Mouse (Mus musculus): ENCODE measurements around the gene Obsl1. TPM values are rescaled to one million over a fixed set of nuclear protein-coding genes. Genes with fewer than 3 reads are reported as not detected.

Gene Obsl1
- polyA plus RNA-seq, 1 experiment from 2014 or later: 17.1 TPM

DNA sequence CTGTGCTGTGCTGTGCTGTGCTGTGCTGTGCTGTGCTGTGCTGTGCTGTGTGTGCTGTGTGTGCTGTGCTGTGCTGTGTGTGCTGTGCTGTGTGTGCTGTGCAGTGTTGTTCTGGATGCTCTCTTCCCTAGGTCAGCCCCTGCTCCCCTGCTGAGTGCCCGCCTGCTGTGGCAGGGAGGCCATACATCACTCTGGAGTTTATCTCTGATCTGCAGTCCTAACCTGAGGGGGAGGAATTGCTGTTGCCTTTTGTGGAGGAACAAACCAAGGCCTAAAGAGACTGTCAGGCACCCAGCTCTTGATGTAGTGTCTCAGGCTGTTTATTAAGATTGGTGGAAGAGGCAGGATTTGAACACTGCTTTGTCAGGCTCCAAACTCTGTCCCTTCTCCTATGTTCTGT is 43.6 kb downstream of the Obsl1 start:
- WGBS: 47% methylated on average over 1 of the region's 1 CpGs
- H3K4me3 ChIP-seq (ENCODE audit: low read depth, low read length): no peak overlapping the region

GRCm38 (mm10) chr1:75460297-75460696 is 46.0 kb downstream of the Obsl1 start:
- no peak for TF ChIP-seq CTCF (IDR thresholded peaks at IDR 0.05; ENCODE audit: low read depth)
- no peak overlapping the region for H3K9ac ChIP-seq (ENCODE audit: low read depth, low read length)
- no peak overlapping the region for H3K4me2 ChIP-seq (replicated peaks; ENCODE audit: low read depth)
- no peaks in the 10 kb centered on the region for H3K36me3 ChIP-seq (ENCODE audit: control insufficient read depth, insufficient read depth)
- no peak for ATAC-seq
- WGBS: 60% methylated on average over 7 of the region's 7 CpGs
- no peaks in the 10 kb centered on the region for H3K9me3 ChIP-seq (ENCODE audit: control insufficient read depth)
- peaks cover 25% of the 10 kb centered on the region; the same call in 1 of the 2 replicates for H3K27me3 ChIP-seq (replicated peaks; ENCODE audit: control insufficient read depth, insufficient read depth, low read length)
- no peaks in the 10 kb centered on the region for H3K4me1 ChIP-seq (replicated peaks; ENCODE audit: control insufficient read depth, insufficient read depth, low read length)
- no peak overlapping the region for H3K27ac ChIP-seq (ENCODE audit: low read depth, low read length)
- no peak overlapping the region for H3K4me3 ChIP-seq (ENCODE audit: low read depth, low read length)

More for the DNA sequence above, 43.6 kb downstream of the Obsl1 start:
- ATAC-seq: no peak
- no peak overlapping the region for H3K9ac ChIP-seq (ENCODE audit: low read depth, low read length)
- H3K36me3 ChIP-seq (ENCODE audit: control insufficient read depth, insufficient read depth): no peaks in the 10 kb centered on the region
- no peak overlapping the region for H3K27ac ChIP-seq (ENCODE audit: low read depth, low read length)
- no peak for TF ChIP-seq CTCF (IDR thresholded peaks at IDR 0.05; ENCODE audit: low read depth)
- no peaks in the 10 kb centered on the region for H3K9me3 ChIP-seq (ENCODE audit: control insufficient read depth)
- H3K4me1 ChIP-seq (replicated peaks; ENCODE audit: control insufficient read depth, insufficient read depth, low read length): no peaks in the 10 kb centered on the region
- H3K27me3 ChIP-seq (replicated peaks; ENCODE audit: control insufficient read depth, insufficient read depth, low read length): peaks cover 6% of the 10 kb centered on the region; the same call in 1 of the 2 replicates
- no peak overlapping the region for H3K4me2 ChIP-seq (replicated peaks; ENCODE audit: low read depth)

DNA sequence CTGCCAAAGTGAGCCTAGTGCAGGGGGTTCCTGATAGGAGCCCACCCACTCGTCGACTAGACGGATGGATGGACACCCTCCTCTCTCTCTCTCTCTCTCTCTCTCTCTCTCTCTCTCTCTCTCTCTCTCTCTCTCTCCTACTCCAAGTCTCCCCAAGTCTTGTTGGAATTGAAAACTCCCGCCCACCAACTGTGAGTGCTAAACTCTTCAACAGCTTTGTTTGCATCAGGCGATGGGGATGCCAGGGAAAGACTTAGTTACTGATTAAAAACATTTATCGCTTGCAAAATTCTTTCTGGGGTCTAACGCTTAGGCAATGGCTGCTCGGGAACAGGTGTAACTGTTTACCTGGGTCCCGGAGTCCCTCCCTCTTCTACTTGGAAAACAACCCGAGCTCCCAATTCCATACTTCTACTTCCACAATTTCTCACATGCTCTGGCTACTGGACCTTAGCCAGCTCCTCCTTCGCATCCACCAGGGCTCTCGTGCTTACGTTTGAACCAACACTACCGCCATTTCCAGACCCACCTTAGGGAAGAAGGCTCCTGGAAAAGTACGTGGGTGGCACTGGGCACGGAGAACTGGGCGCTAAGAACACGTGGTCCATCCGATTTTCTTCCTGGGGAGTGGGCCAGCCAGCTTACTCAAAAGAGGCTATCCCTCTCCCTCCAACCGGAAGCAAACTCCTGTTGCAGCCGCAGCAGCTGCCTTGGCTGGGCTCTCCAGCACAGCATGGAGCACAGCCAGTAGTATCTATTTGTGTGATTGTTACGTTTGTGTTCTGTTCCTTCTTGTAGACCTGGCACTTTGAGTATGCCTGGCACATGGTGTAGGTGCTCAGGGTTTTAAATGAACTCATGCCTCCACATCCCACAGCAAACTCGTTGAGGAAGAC is 47.2 kb downstream of the Obsl1 start:
- no peak overlapping the region for H3K9ac ChIP-seq (ENCODE audit: low read depth, low read length)
- WGBS: 10% methylated on average over 23 of the region's 23 CpGs
- no peak for TF ChIP-seq CTCF (IDR thresholded peaks at IDR 0.05; ENCODE audit: low read depth)

DNA sequence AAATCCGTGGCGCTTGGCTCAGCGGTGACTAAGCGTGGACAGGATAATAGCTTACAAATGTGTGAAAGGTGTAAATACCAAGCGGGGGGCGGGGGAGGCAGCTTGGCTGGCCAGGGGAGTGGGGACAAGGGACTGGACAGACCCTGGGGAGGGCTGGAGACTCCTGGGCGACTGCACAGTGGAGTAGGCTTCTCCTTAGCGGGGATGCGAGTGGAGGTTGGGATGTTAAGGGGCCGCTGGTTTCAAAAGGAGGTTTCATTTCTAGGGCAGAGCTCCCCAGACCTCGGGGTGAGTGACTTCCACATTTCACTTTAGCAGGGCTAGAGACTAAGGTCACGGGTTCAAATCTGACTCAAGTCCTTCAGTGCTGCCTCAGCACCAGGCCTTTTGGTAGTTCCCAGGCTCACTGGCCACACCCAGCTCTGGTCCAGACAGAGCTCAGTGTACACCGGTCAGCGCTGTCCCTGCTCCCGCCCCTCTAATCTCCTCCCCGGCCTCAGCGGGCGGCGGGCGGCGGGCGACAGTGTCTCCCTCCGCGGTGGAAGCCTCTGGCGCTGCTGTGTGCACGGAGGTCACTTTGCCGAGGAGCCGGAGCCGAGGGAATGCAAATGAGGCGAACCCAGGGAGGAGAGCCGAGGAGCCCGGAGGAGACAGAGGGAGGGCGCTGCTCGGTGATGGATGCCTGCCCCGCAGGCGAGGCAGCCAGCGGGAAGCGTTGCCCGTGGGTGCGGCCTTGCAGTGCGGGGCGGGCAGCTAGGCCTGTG is 48.0 kb downstream of the Obsl1 start:
- Histone ChIP-seq H3K9me3 (ENCODE audit: control insufficient read depth) (no peaks in the 10 kb centered on the region), H3K36me3 (ENCODE audit: control insufficient read depth, insufficient read depth) (no peaks in the 10 kb centered on the region), H3K27me3 (replicated peaks; ENCODE audit: control insufficient read depth, insufficient read depth, low read length) (peaks cover 35% of the 10 kb centered on the region; the same call in 1 of the 2 replicates), H3K4me1 (replicated peaks; ENCODE audit: control insufficient read depth, insufficient read depth, low read length) (no peaks in the 10 kb centered on the region), H3K4me3 (ENCODE audit: low read depth, low read length) (peak overlapping the region; percentile 34), H3K27ac (ENCODE audit: low read depth, low read length) (no peak overlapping the region), H3K9ac (ENCODE audit: low read depth, low read length) (no peak overlapping the region), H3K4me2 (replicated peaks; ENCODE audit: low read depth) (peak overlapping the region; percentile 60)
- ATAC-seq: no peak; the same call in 1 of the 2 replicates
- WGBS: 4% methylated on average over 42 of the region's 42 CpGs
- TF ChIP-seq CTCF (IDR thresholded peaks at IDR 0.05; ENCODE audit: low read depth): peak; percentile 29; the same call in 1 of the 2 replicates

More for the DNA sequence above, 47.2 kb downstream of the Obsl1 start:
- no peaks in the 10 kb centered on the region for H3K9me3 ChIP-seq (ENCODE audit: control insufficient read depth)
- H3K27me3 ChIP-seq (replicated peaks; ENCODE audit: control insufficient read depth, insufficient read depth, low read length): peaks cover 32% of the 10 kb centered on the region; the same call in 1 of the 2 replicates
- H3K4me1 ChIP-seq (replicated peaks; ENCODE audit: control insufficient read depth, insufficient read depth, low read length): no peaks in the 10 kb centered on the region
- H3K4me2 ChIP-seq (replicated peaks; ENCODE audit: low read depth): peak overlapping the region; percentile 60
- H3K4me3 ChIP-seq (ENCODE audit: low read depth, low read length): peak overlapping the region; percentile 34
- no peaks in the 10 kb centered on the region for H3K36me3 ChIP-seq (ENCODE audit: control insufficient read depth, insufficient read depth)
- no peak overlapping the region for H3K27ac ChIP-seq (ENCODE audit: low read depth, low read length)
- ATAC-seq: no peak; the same call in 1 of the 2 replicates

DNA sequence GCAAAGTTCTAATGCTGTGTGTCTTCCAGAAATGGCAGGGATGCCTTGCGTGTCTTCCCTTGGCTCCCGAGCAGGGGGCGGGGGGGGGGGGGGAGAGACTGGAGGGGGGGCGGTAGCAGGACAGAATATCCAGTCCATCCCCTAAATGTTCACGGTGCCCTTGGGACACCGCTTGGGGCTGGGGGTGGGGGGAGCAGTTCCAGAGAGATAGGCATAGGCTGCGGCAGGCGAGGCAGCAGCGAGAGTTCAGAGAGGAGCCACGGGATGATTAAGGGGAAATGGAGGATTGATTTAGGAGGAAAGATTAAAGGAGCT is 48.6 kb downstream of the Obsl1 start:
- peaks cover 36% of the 10 kb centered on the region; the same call in 1 of the 2 replicates for H3K27me3 ChIP-seq (replicated peaks; ENCODE audit: control insufficient read depth, insufficient read depth, low read length)
- TF ChIP-seq CTCF (IDR thresholded peaks at IDR 0.05; ENCODE audit: low read depth): no peak
- H3K9me3 ChIP-seq (ENCODE audit: control insufficient read depth): no peaks in the 10 kb centered on the region
- no peak overlapping the region for H3K27ac ChIP-seq (ENCODE audit: low read depth, low read length)
- no peaks in the 10 kb centered on the region for H3K36me3 ChIP-seq (ENCODE audit: control insufficient read depth, insufficient read depth)
- no peak overlapping the region for H3K9ac ChIP-seq (ENCODE audit: low read depth, low read length)
- no peak overlapping the region for H3K4me2 ChIP-seq (replicated peaks; ENCODE audit: low read depth)
- H3K4me1 ChIP-seq (replicated peaks; ENCODE audit: control insufficient read depth, insufficient read depth, low read length): no peaks in the 10 kb centered on the region
- 18% methylated on average over 10 of the region's 10 CpGs for WGBS
- H3K4me3 ChIP-seq (ENCODE audit: low read depth, low read length): no peak overlapping the region
- no peak for ATAC-seq

Data from intestine, postnatal 0 days (tissue).